Mouse (Mus musculus): ENCODE results near the gene Trip11.

The Trip11 gene

GRCm38 (mm10) chr12:101897113-101897512 lies 16.0 kb downstream of the Trip11 start:
- no peak for DNase-seq (ENCODE audit: low spot score in 2 of 2)

- DNase-seq (ENCODE audit: low spot score in 2 of 2), result peak in 1 of 2 experiments; percentile 61
Observed at GRCm38 (mm10) chr12:101893296-101893695, 19.8 kb downstream of the Trip11 start.

GRCm38 (mm10) chr12:101892832-101893231 lies 20.2 kb downstream of the Trip11 start:
- no peak for DNase-seq (ENCODE audit: low spot score in 2 of 2)

GRCm38 (mm10) chr12:101891066-101891465 lies 22.0 kb downstream of the Trip11 start:
- no peak for DNase-seq (ENCODE audit: low spot score in 2 of 2)

GRCm38 (mm10) chr12:101889351-101889750 lies 23.7 kb downstream of the Trip11 start:
- no peak for DNase-seq (ENCODE audit: low spot score in 2 of 2)

- no peak for DNase-seq (ENCODE audit: low spot score in 2 of 2)
Observed at GRCm38 (mm10) chr12:101888312-101888711, 24.8 kb downstream of the Trip11 start.

- DNase-seq (ENCODE audit: low spot score in 2 of 2), result no peak
Observed at GRCm38 (mm10) chr12:101884926-101885325, 28.1 kb downstream of the Trip11 start.

- DNase-seq (ENCODE audit: low spot score in 2 of 2), result no peak
Observed at GRCm38 (mm10) chr12:101876374-101876773, 36.7 kb downstream of the Trip11 start.

GRCm38 (mm10) chr12:101875107-101875506 lies 38.0 kb downstream of the Trip11 start:
- no peak for DNase-seq (ENCODE audit: low spot score in 2 of 2)

GRCm38 (mm10) chr12:101862286-101862964 lies 50.6 kb downstream of the Trip11 start:
- no peak for DNase-seq (ENCODE audit: low spot score in 2 of 2)

- no peak for DNase-seq (ENCODE audit: low spot score in 2 of 2)
Observed at GRCm38 (mm10) chr12:101860256-101860655, 52.8 kb downstream of the Trip11 start.

GRCm38 (mm10) chr12:101858011-101858410 lies 55.1 kb downstream of the Trip11 start:
- DNase-seq (ENCODE audit: low spot score in 2 of 2), result no peak

GRCm38 (mm10) chr12:101854336-101854735 lies 58.7 kb downstream of the Trip11 start:
- DNase-seq (ENCODE audit: low spot score in 2 of 2), result no peak

GRCm38 (mm10) chr12:101851846-101852564 lies 61.1 kb downstream of the Trip11 start:
- no peak for DNase-seq (ENCODE audit: low spot score in 2 of 2)

- no peak for DNase-seq (ENCODE audit: low spot score in 2 of 2)
Observed at GRCm38 (mm10) chr12:101851314-101851713, 61.8 kb downstream of the Trip11 start.

- DNase-seq (ENCODE audit: low spot score in 2 of 2), result no peak
Observed at GRCm38 (mm10) chr12:101836546-101837274, 76.4 kb downstream of the Trip11 start.

- no peak for DNase-seq (ENCODE audit: low spot score in 2 of 2)
Observed at GRCm38 (mm10) chr12:101834715-101835114, 78.4 kb downstream of the Trip11 start.

- DNase-seq (ENCODE audit: low spot score in 2 of 2), result no peak
Observed at GRCm38 (mm10) chr12:101833776-101834175, 79.3 kb downstream of the Trip11 start.

- no peak for DNase-seq (ENCODE audit: low spot score in 2 of 2)
Observed at GRCm38 (mm10) chr12:101833115-101833506, 80.0 kb downstream of the Trip11 start.

- DNase-seq (ENCODE audit: low spot score in 2 of 2), result no peak
Observed at GRCm38 (mm10) chr12:101832179-101833114, 80.6 kb downstream of the Trip11 start.

GRCm38 (mm10) chr12:101831221-101831620 lies 81.8 kb downstream of the Trip11 start:
- no peak for DNase-seq (ENCODE audit: low spot score in 2 of 2)
